In genomic region chr6:39345430-39345829, GRCm38 (mm10) we compare ENCODE assay signal across 18 mouse cellular contexts. TPM values are rescaled to one million over a fixed set of nuclear protein-coding genes. Genes with fewer than 3 reads are reported as not detected.
DNase-seq lines count a peak whose midpoint lies in the region; ATAC-seq lines count a peak whose summit lies in the region.
"Had no signal": no experiment of that assay in that cellular context is flagged by ENCODE, and none has a peak within 500 bp of the region (broad histone marks: within the 10 kb centered on the region; RNA-seq: fewer than 3 reads in every experiment).

No protein-coding gene starts in this region.

- ATAC-seq in midbrain, embryonic 12.5 days (ENCODE audit: low FRiP score, low read depth): peak; percentile 17
- no peak for ATAC-seq in midbrain, embryonic 16.5 days
- ATAC-seq in hindbrain, embryonic 12.5 days (ENCODE audit: low FRiP score): peak; percentile 38; the same call in 1 of the 2 replicates
- no peak for ATAC-seq in neural tube, embryonic 13.5 days (ENCODE audit: low read depth)

- H3K27me3 ChIP-seq in midbrain, embryonic 12.5 days: no peaks in the 10 kb centered on the region
- no peaks in the 10 kb centered on the region for H3K27me3 ChIP-seq in midbrain, embryonic 16.5 days (ENCODE audit: control insufficient read depth, insufficient read depth, low read depth, low read length)
- H3K27me3 ChIP-seq in embryonic facial prominence, embryonic 10.5 days (replicated peaks; ENCODE audit: low read depth, poor library complexity, severe bottlenecking): no peaks in the 10 kb centered on the region
- H3K27me3 ChIP-seq in hindbrain, embryonic 12.5 days: no peaks in the 10 kb centered on the region
- H3K27me3 ChIP-seq in neural tube, embryonic 13.5 days: no peaks in the 10 kb centered on the region
- H3K27me3 ChIP-seq: embryonic facial prominence, embryonic 13.5 days; heart, embryonic 13.5 days; liver, embryonic 13.5 days; lung, embryonic 15.5 days had no signal

- H3K4me3 ChIP-seq in midbrain, embryonic 12.5 days: no peak overlapping the region
- H3K4me3 ChIP-seq in midbrain, embryonic 16.5 days (ENCODE audit: low read depth, low read length): no peak overlapping the region
- no peak overlapping the region for H3K4me3 ChIP-seq in embryonic facial prominence, embryonic 10.5 days
- no peak overlapping the region for H3K4me3 ChIP-seq in hindbrain, embryonic 12.5 days
- no peak overlapping the region for H3K4me3 ChIP-seq in neural tube, embryonic 13.5 days
- H3K4me3 ChIP-seq: embryonic facial prominence, embryonic 13.5 days; heart, embryonic 13.5 days; liver, embryonic 13.5 days; lung, embryonic 15.5 days; myocyte had no signal

- no peak overlapping the region for H3K9ac ChIP-seq in midbrain, embryonic 12.5 days (replicated peaks)
- no peak overlapping the region for H3K9ac ChIP-seq in midbrain, embryonic 16.5 days (ENCODE audit: low read depth, low read length)
- no peak overlapping the region; the same call in 1 of the 2 replicates for H3K9ac ChIP-seq in hindbrain, embryonic 12.5 days
- peak overlapping the region; percentile 22; the same call in 1 of the 2 replicates for H3K9ac ChIP-seq in neural tube, embryonic 13.5 days
- H3K9ac ChIP-seq: embryonic facial prominence, embryonic 13.5 days; heart, embryonic 13.5 days; liver, embryonic 13.5 days; lung, embryonic 15.5 days had no signal

- H3K4me1 ChIP-seq in midbrain, embryonic 12.5 days: peaks cover 47% of the 10 kb centered on the region
- peaks cover 13% of the 10 kb centered on the region for H3K4me1 ChIP-seq in midbrain, embryonic 16.5 days (ENCODE audit: control insufficient read depth, insufficient read depth, low read length)
- H3K4me1 ChIP-seq in embryonic facial prominence, embryonic 10.5 days: peaks cover 37% of the 10 kb centered on the region
- H3K4me1 ChIP-seq in hindbrain, embryonic 12.5 days: peaks cover 44% of the 10 kb centered on the region
- H3K4me1 ChIP-seq in neural tube, embryonic 13.5 days (replicated peaks): peaks cover 49% of the 10 kb centered on the region
- H3K4me1 ChIP-seq: liver, embryonic 13.5 days; lung, embryonic 15.5 days had no signal

- peak overlapping the region; percentile 84 for H3K27ac ChIP-seq in midbrain, embryonic 12.5 days (replicated peaks)
- no peak overlapping the region for H3K27ac ChIP-seq in midbrain, embryonic 16.5 days (ENCODE audit: low read length)
- peak overlapping the region; percentile 62 for H3K27ac ChIP-seq in embryonic facial prominence, embryonic 10.5 days (replicated peaks)
- peak overlapping the region; percentile 73 for H3K27ac ChIP-seq in hindbrain, embryonic 12.5 days
- peak overlapping the region; percentile 59 for H3K27ac ChIP-seq in neural tube, embryonic 13.5 days (replicated peaks)
- H3K27ac ChIP-seq: embryonic facial prominence, embryonic 13.5 days; heart, embryonic 13.5 days; liver, embryonic 13.5 days; lung, embryonic 15.5 days had no signal

- no peak for DNase-seq in embryonic facial prominence, embryonic 10.5 days (ENCODE audit: low spot score)
- DNase-seq in right cerebral cortex, postnatal 4 days: no peak
- DNase-seq in left cerebral cortex, adult 18-20 months (ENCODE audit: low spot score in 2 of 2): no peak
- DNase-seq: cerebellum, postnatal 14 days; heart, adult 11 months; heart, postnatal 4 days; kidney, adult 18-20 months; kidney, postnatal 10 days; liver, embryonic 13.5 days; thymus, postnatal 36 days had no signal

- peaks cover 42% of the 10 kb centered on the region for H3K36me3 ChIP-seq in midbrain, embryonic 12.5 days
- H3K36me3 ChIP-seq in midbrain, embryonic 16.5 days (ENCODE audit: control insufficient read depth, insufficient read depth, low read length): peaks cover 7% of the 10 kb centered on the region
- H3K36me3 ChIP-seq in embryonic facial prominence, embryonic 10.5 days (replicated peaks): peaks cover 73% of the 10 kb centered on the region
- peaks cover 35% of the 10 kb centered on the region for H3K36me3 ChIP-seq in hindbrain, embryonic 12.5 days
- H3K36me3 ChIP-seq in neural tube, embryonic 13.5 days: peaks cover 63% of the 10 kb centered on the region

- H3K4me2 ChIP-seq in midbrain, embryonic 12.5 days (replicated peaks): 0 out of 2 replicates have a peak overlapping the region, but pooled peaks have one; percentile 0
- H3K4me2 ChIP-seq in midbrain, embryonic 16.5 days (ENCODE audit: low read length): no peak overlapping the region
- no peak overlapping the region for H3K4me2 ChIP-seq in hindbrain, embryonic 12.5 days (replicated peaks)
- H3K4me2 ChIP-seq in neural tube, embryonic 13.5 days: no peak overlapping the region
- H3K4me2 ChIP-seq: embryonic facial prominence, embryonic 13.5 days; heart, embryonic 13.5 days; liver, embryonic 13.5 days; lung, embryonic 15.5 days had no signal

- no peaks in the 10 kb centered on the region for H3K9me3 ChIP-seq in midbrain, embryonic 12.5 days
- H3K9me3 ChIP-seq in midbrain, embryonic 16.5 days (replicated peaks; ENCODE audit: control insufficient read depth, low read length, poor library complexity, severe bottlenecking): no peaks in the 10 kb centered on the region
- H3K9me3 ChIP-seq in embryonic facial prominence, embryonic 10.5 days: no peaks in the 10 kb centered on the region
- no peaks in the 10 kb centered on the region for H3K9me3 ChIP-seq in hindbrain, embryonic 12.5 days (replicated peaks)
- H3K9me3 ChIP-seq in neural tube, embryonic 13.5 days: no peaks in the 10 kb centered on the region
- H3K9me3 ChIP-seq: embryonic facial prominence, embryonic 13.5 days; heart, embryonic 13.5 days; liver, embryonic 13.5 days; lung, embryonic 15.5 days had no signal

- 19% methylated on average over 7 of the region's 7 CpGs for WGBS in midbrain, embryonic 12.5 days
- 18% methylated on average over 7 of the region's 7 CpGs for whole genome bisulfite sequencing in midbrain, embryonic 16.5 days
- WGBS in embryonic facial prominence, embryonic 10.5 days: 61% methylated on average over 7 of the region's 7 CpGs
- 29% methylated on average over 7 of the region's 7 CpGs for WGBS in hindbrain, embryonic 12.5 days
- WGBS in neural tube, embryonic 13.5 days: 22% methylated on average over 7 of the region's 7 CpGs

RNA-seq across cellular contexts. Expression of gene Slc37a3, which starts 32.0 kb away (rescaled TPM):
- 52.6 and 53.0 TPM in 2 replicates for polyA plus RNA-seq in midbrain, embryonic 12.5 days (2016; fragmentation: Nextera tagmentation; extraction: Ambion mirVana)
- polyA plus RNA-seq in midbrain, embryonic 16.5 days (2015; fragmentation: Nextera tagmentation; extraction: Ambion mirVana): 64.9 and 67.9 TPM in 2 replicates
- 38.0 and 43.6 TPM in 2 replicates for polyA plus RNA-seq in embryonic facial prominence, embryonic 10.5 days (2016; fragmentation: Nextera tagmentation; extraction: Ambion mirVana)
- 56.5 and 59.0 TPM in 2 replicates for polyA plus RNA-seq in hindbrain, embryonic 12.5 days (2016; fragmentation: Nextera tagmentation; extraction: Ambion mirVana)
- 60.3 and 65.9 TPM in 2 replicates for polyA plus RNA-seq in neural tube, embryonic 13.5 days (2015; fragmentation: Nextera tagmentation; extraction: Ambion mirVana)
- total RNA-seq in left cerebral cortex, adult 18-20 months (2021): 10 to 100 TPM; 65.9 to 71.6 TPM

RNA-seq across cellular contexts. Expression of gene Rab19, which starts 35.5 kb away (rescaled TPM):
- polyA plus RNA-seq in midbrain, embryonic 12.5 days (2016; fragmentation: Nextera tagmentation; extraction: Ambion mirVana): 0.20 and 0.26 TPM in 2 replicates
- polyA plus RNA-seq in midbrain, embryonic 16.5 days (2015; fragmentation: Nextera tagmentation; extraction: Ambion mirVana): 0.35 TPM in 1 of 2 replicates, not detected in the other
- polyA plus RNA-seq in embryonic facial prominence, embryonic 10.5 days (2016; fragmentation: Nextera tagmentation; extraction: Ambion mirVana): 0.74 and 0.87 TPM in 2 replicates
- 0.52 and 0.66 TPM in 2 replicates for polyA plus RNA-seq in hindbrain, embryonic 12.5 days (2016; fragmentation: Nextera tagmentation; extraction: Ambion mirVana)
- polyA plus RNA-seq in neural tube, embryonic 13.5 days (2015; fragmentation: Nextera tagmentation; extraction: Ambion mirVana): 0.44 TPM in 1 of 2 replicates, not detected in the other
- total RNA-seq in left cerebral cortex, adult 18-20 months (2021): not detected
- polyA plus RNA-seq: myocyte had no signal

Comparison
In these comparisons a context has a peak if more than half of its experiments do, and no peak if none do; other contexts are left out.
1. ATAC-seq: peak in midbrain, embryonic 12.5 days (single experiment) and hindbrain, embryonic 12.5 days (single experiment); none in midbrain, embryonic 16.5 days (single experiment) and neural tube, embryonic 13.5 days (single experiment).